Mouse (Mus musculus) spleen, postnatal 14 days (tissue): ENCODE data around the gene Slc29a3.
"Not testable (repeated sequence)": the region's sequence is repeated elsewhere in the genome, so short reads cannot be mapped to it uniquely, and the experiment has no call there.

ENCODE experiments used
- DNase-seq, 2 experiments: peaks; one replicate each; pipeline ENCODE4 v3.0.0; 2021 to 2022; ENCODE audit warnings: low spot score in 2 of 2

Gene Slc29a3

GRCm38 (mm10) chr10:60767400-60767799 lies 14.8 kb upstream of the Slc29a3 start:
- no peak for DNase-seq

GRCm38 (mm10) chr10:60762126-60762525 lies 9.5 kb upstream of the Slc29a3 start:
- DNase-seq: no peak

- peak; percentile 68 to 82 for DNase-seq
These were observed 7.8 kb upstream of the Slc29a3 start for GRCm38 (mm10) chr10:60760377-60760776.

- DNase-seq: peak; percentile 25 to 51
These were observed 4.4 kb upstream of the Slc29a3 start for GRCm38 (mm10) chr10:60756992-60757391.

GRCm38 (mm10) chr10:60756146-60756545 lies 3.6 kb upstream of the Slc29a3 start:
- no peak for DNase-seq

- DNase-seq: no peak
These were observed 1.3 kb upstream of the Slc29a3 start for GRCm38 (mm10) chr10:60753941-60754340.

GRCm38 (mm10) chr10:60753261-60753660 lies 667 bp upstream of the Slc29a3 start:
- DNase-seq: peak in 1 of 2 experiments; percentile 28

GRCm38 (mm10) chr10:60747667-60748212 lies 4.9 kb downstream of the Slc29a3 start:
- no peak for DNase-seq

- no peak for DNase-seq
These were observed 6.1 kb downstream of the Slc29a3 start for GRCm38 (mm10) chr10:60746512-60746911.

GRCm38 (mm10) chr10:60744543-60745290 lies 7.9 kb downstream of the Slc29a3 start:
- DNase-seq: no peak

GRCm38 (mm10) chr10:60743681-60744080 lies 8.9 kb downstream of the Slc29a3 start:
- DNase-seq: no peak

GRCm38 (mm10) chr10:60742942-60743341 lies 9.7 kb downstream of the Slc29a3 start:
- no peak for DNase-seq

GRCm38 (mm10) chr10:60742296-60742695 lies 10.3 kb downstream of the Slc29a3 start:
- not testable (repeated sequence) for DNase-seq

GRCm38 (mm10) chr10:60741435-60741834 lies 11.2 kb downstream of the Slc29a3 start:
- no peak for DNase-seq

- no peak for DNase-seq
These were observed 12.8 kb downstream of the Slc29a3 start for GRCm38 (mm10) chr10:60739619-60740363.

GRCm38 (mm10) chr10:60737886-60738640 lies 14.5 kb downstream of the Slc29a3 start:
- no peak for DNase-seq

- DNase-seq: no peak
These were observed 15.3 kb downstream of the Slc29a3 start for GRCm38 (mm10) chr10:60737169-60737728.

GRCm38 (mm10) chr10:60735737-60736136 lies 16.9 kb downstream of the Slc29a3 start:
- DNase-seq: no peak

GRCm38 (mm10) chr10:60733471-60733870 lies 19.1 kb downstream of the Slc29a3 start:
- DNase-seq: no peak

- DNase-seq: no peak
These were observed 20.2 kb downstream of the Slc29a3 start for GRCm38 (mm10) chr10:60732397-60732861.

GRCm38 (mm10) chr10:60731742-60732141 lies 20.9 kb downstream of the Slc29a3 start:
- no peak for DNase-seq

- DNase-seq: no peak
These were observed 25.3 kb downstream of the Slc29a3 start for GRCm38 (mm10) chr10:60727301-60727700.
